Mouse (Mus musculus): Measurements from ENCODE around the gene Nif3l1. TPM values are rescaled to one million over a fixed set of nuclear protein-coding genes. Genes with fewer than 3 reads are reported as not detected.

Gene Nif3l1
- polyA plus RNA-seq, 1 experiment from 2014 or later, result 35.0 TPM

GRCm38 (mm10) chr1:58409553-58410197 lies 35.3 kb upstream of the Nif3l1 start:
- Histone ChIP-seq H3K9me3 (replicated peaks; ENCODE audit: control insufficient read depth, low read length) (no peaks in the 10 kb centered on the region), H3K27ac (ENCODE audit: low read depth, low read length) (no peak overlapping the region), H3K4me3 (ENCODE audit: low read depth, low read length) (no peak overlapping the region), H3K4me1 (ENCODE audit: control insufficient read depth, insufficient read depth, low read length) (no peaks in the 10 kb centered on the region), H3K36me3 (ENCODE audit: control insufficient read depth, insufficient read depth, low read length) (peaks cover 37% of the 10 kb centered on the region), H3K4me2 (no peak overlapping the region), H3K9ac (ENCODE audit: low read depth, low read length) (no peak overlapping the region), H3K27me3 (ENCODE audit: control insufficient read depth, insufficient read depth, low read length) (no peaks in the 10 kb centered on the region)
- WGBS (ENCODE audit: insufficient replicate concordance), result 76% methylated on average over 5 of the region's 5 CpGs
- 0 out of 2 replicates have a peak, but pooled peaks have one; percentile 18 for ATAC-seq (replicated peaks; ENCODE audit: insufficient number of reproducible peaks, low FRiP score, low TSS enrichment)

- WGBS (ENCODE audit: insufficient replicate concordance), result 82% methylated on average over 3 of the region's 3 CpGs
- H3K27ac ChIP-seq (ENCODE audit: low read depth, low read length), result no peak overlapping the region
- H3K9ac ChIP-seq (ENCODE audit: low read depth, low read length), result no peak overlapping the region
- no peak for ATAC-seq (replicated peaks; ENCODE audit: insufficient number of reproducible peaks, low FRiP score, low TSS enrichment)
- H3K36me3 ChIP-seq (ENCODE audit: control insufficient read depth, insufficient read depth, low read length), result peaks cover 41% of the 10 kb centered on the region
- no peaks in the 10 kb centered on the region for H3K4me1 ChIP-seq (ENCODE audit: control insufficient read depth, insufficient read depth, low read length)
- no peaks in the 10 kb centered on the region for H3K27me3 ChIP-seq (ENCODE audit: control insufficient read depth, insufficient read depth, low read length)
- no peak overlapping the region for H3K4me2 ChIP-seq
- H3K4me3 ChIP-seq (ENCODE audit: low read depth, low read length), result no peak overlapping the region
- no peaks in the 10 kb centered on the region for H3K9me3 ChIP-seq (replicated peaks; ENCODE audit: control insufficient read depth, low read length)
Observed at GRCm38 (mm10) chr1:58410198-58410588, 34.8 kb upstream of the Nif3l1 start.

GRCm38 (mm10) chr1:58410776-58411175 lies 34.2 kb upstream of the Nif3l1 start:
- H3K9me3 ChIP-seq (replicated peaks; ENCODE audit: control insufficient read depth, low read length), result no peaks in the 10 kb centered on the region
- 90% methylated on average over 7 of the region's 7 CpGs for whole genome bisulfite sequencing (ENCODE audit: insufficient replicate concordance)
- ATAC-seq (replicated peaks; ENCODE audit: insufficient number of reproducible peaks, low FRiP score, low TSS enrichment), result no peak
- no peak overlapping the region for H3K9ac ChIP-seq (ENCODE audit: low read depth, low read length)
- no peaks in the 10 kb centered on the region for H3K4me1 ChIP-seq (ENCODE audit: control insufficient read depth, insufficient read depth, low read length)
- H3K27ac ChIP-seq (ENCODE audit: low read depth, low read length), result no peak overlapping the region
- H3K27me3 ChIP-seq (ENCODE audit: control insufficient read depth, insufficient read depth, low read length), result no peaks in the 10 kb centered on the region
- peaks cover 45% of the 10 kb centered on the region for H3K36me3 ChIP-seq (ENCODE audit: control insufficient read depth, insufficient read depth, low read length)
- H3K4me2 ChIP-seq, result no peak overlapping the region
- H3K4me3 ChIP-seq (ENCODE audit: low read depth, low read length), result no peak overlapping the region

GRCm38 (mm10) chr1:58415442-58415841 lies 29.5 kb upstream of the Nif3l1 start:
- ATAC-seq (replicated peaks; ENCODE audit: insufficient number of reproducible peaks, low FRiP score, low TSS enrichment), result no peak
- H3K27me3 ChIP-seq (ENCODE audit: control insufficient read depth, insufficient read depth, low read length), result no peaks in the 10 kb centered on the region
- no peak overlapping the region for H3K4me3 ChIP-seq (ENCODE audit: low read depth, low read length)

GRCm38 (mm10) chr1:58416048-58416447 lies 28.9 kb upstream of the Nif3l1 start:
- Histone ChIP-seq H3K4me2 (no peak overlapping the region), H3K36me3 (ENCODE audit: control insufficient read depth, insufficient read depth, low read length) (peaks cover 61% of the 10 kb centered on the region), H3K27me3 (ENCODE audit: control insufficient read depth, insufficient read depth, low read length) (no peaks in the 10 kb centered on the region), H3K27ac (ENCODE audit: low read depth, low read length) (no peak overlapping the region), H3K9me3 (replicated peaks; ENCODE audit: control insufficient read depth, low read length) (no peaks in the 10 kb centered on the region), H3K4me3 (ENCODE audit: low read depth, low read length) (no peak overlapping the region), H3K4me1 (ENCODE audit: control insufficient read depth, insufficient read depth, low read length) (no peaks in the 10 kb centered on the region), H3K9ac (ENCODE audit: low read depth, low read length) (no peak overlapping the region)
- no peak for ATAC-seq (replicated peaks; ENCODE audit: insufficient number of reproducible peaks, low FRiP score, low TSS enrichment)
- 90% methylated on average over 2 of the region's 2 CpGs for WGBS (ENCODE audit: insufficient replicate concordance)

More at GRCm38 (mm10) chr1:58415442-58415841, 29.5 kb upstream of the Nif3l1 start:
- Histone ChIP-seq H3K4me2 (no peak overlapping the region), H3K27ac (ENCODE audit: low read depth, low read length) (no peak overlapping the region), H3K9ac (ENCODE audit: low read depth, low read length) (no peak overlapping the region), H3K4me1 (ENCODE audit: control insufficient read depth, insufficient read depth, low read length) (no peaks in the 10 kb centered on the region), H3K36me3 (ENCODE audit: control insufficient read depth, insufficient read depth, low read length) (peaks cover 63% of the 10 kb centered on the region), H3K9me3 (replicated peaks; ENCODE audit: control insufficient read depth, low read length) (no peaks in the 10 kb centered on the region)
- 33% methylated on average over 1 of the region's 1 CpGs for WGBS (ENCODE audit: insufficient replicate concordance)

- ATAC-seq (replicated peaks; ENCODE audit: insufficient number of reproducible peaks, low FRiP score, low TSS enrichment), result no peak
- Histone ChIP-seq H3K9me3 (replicated peaks; ENCODE audit: control insufficient read depth, low read length) (no peaks in the 10 kb centered on the region), H3K4me3 (ENCODE audit: low read depth, low read length) (no peak overlapping the region), H3K4me1 (ENCODE audit: control insufficient read depth, insufficient read depth, low read length) (peaks cover 5% of the 10 kb centered on the region; the same call in 1 of the 2 replicates), H3K9ac (ENCODE audit: low read depth, low read length) (no peak overlapping the region), H3K4me2 (no peak overlapping the region), H3K27ac (ENCODE audit: low read depth, low read length) (no peak overlapping the region), H3K27me3 (ENCODE audit: control insufficient read depth, insufficient read depth, low read length) (no peaks in the 10 kb centered on the region), H3K36me3 (ENCODE audit: control insufficient read depth, insufficient read depth, low read length) (peaks cover 37% of the 10 kb centered on the region)
- 86% methylated on average over 10 of the region's 10 CpGs for WGBS (ENCODE audit: insufficient replicate concordance)
Observed at GRCm38 (mm10) chr1:58420032-58420431, 24.9 kb upstream of the Nif3l1 start.

GRCm38 (mm10) chr1:58420961-58421360 lies 24.0 kb upstream of the Nif3l1 start:
- Histone ChIP-seq H3K27me3 (ENCODE audit: control insufficient read depth, insufficient read depth, low read length) (no peaks in the 10 kb centered on the region), H3K4me2 (no peak overlapping the region), H3K4me1 (ENCODE audit: control insufficient read depth, insufficient read depth, low read length) (peaks cover 5% of the 10 kb centered on the region; the same call in 1 of the 2 replicates), H3K4me3 (ENCODE audit: low read depth, low read length) (no peak overlapping the region), H3K9me3 (replicated peaks; ENCODE audit: control insufficient read depth, low read length) (no peaks in the 10 kb centered on the region), H3K36me3 (ENCODE audit: control insufficient read depth, insufficient read depth, low read length) (peaks cover 30% of the 10 kb centered on the region), H3K27ac (ENCODE audit: low read depth, low read length) (no peak overlapping the region), H3K9ac (ENCODE audit: low read depth, low read length) (no peak overlapping the region)
- ATAC-seq (replicated peaks; ENCODE audit: insufficient number of reproducible peaks, low FRiP score, low TSS enrichment), result no peak
- 70% methylated on average over 7 of the region's 7 CpGs for WGBS (ENCODE audit: insufficient replicate concordance)

- no peak; the same call in 1 of the 2 replicates for ATAC-seq (replicated peaks; ENCODE audit: insufficient number of reproducible peaks, low FRiP score, low TSS enrichment)
- H3K4me1 ChIP-seq (ENCODE audit: control insufficient read depth, insufficient read depth, low read length), result peaks cover 5% of the 10 kb centered on the region; the same call in 1 of the 2 replicates
- peak overlapping the region; percentile 95 for H3K4me3 ChIP-seq (ENCODE audit: low read depth, low read length)
- 7% methylated on average over 13 of the region's 13 CpGs for WGBS (ENCODE audit: insufficient replicate concordance)
- H3K4me2 ChIP-seq, result peak overlapping the region; percentile 79
- H3K9me3 ChIP-seq (replicated peaks; ENCODE audit: control insufficient read depth, low read length), result no peaks in the 10 kb centered on the region
- peak overlapping the region; percentile 99 for H3K9ac ChIP-seq (ENCODE audit: low read depth, low read length)
- H3K36me3 ChIP-seq (ENCODE audit: control insufficient read depth, insufficient read depth, low read length), result peaks cover 20% of the 10 kb centered on the region
- H3K27ac ChIP-seq (ENCODE audit: low read depth, low read length), result peak overlapping the region; percentile 99
- H3K27me3 ChIP-seq (ENCODE audit: control insufficient read depth, insufficient read depth, low read length), result no peaks in the 10 kb centered on the region
Observed at GRCm38 (mm10) chr1:58422879-58423278, 22.1 kb upstream of the Nif3l1 start.
